Mouse (Mus musculus) left cerebral cortex, postnatal 10 days (tissue): ENCODE results near the gene Pfn1. TPM values are rescaled to one million over a fixed set of nuclear protein-coding genes. Genes with fewer than 3 reads are reported as not detected.

Experiments
- DNase-seq, 2 experiments: peaks; one replicate each; pipeline ENCODE4 v3.0.0; 2021 to 2022; ENCODE audit warnings: low spot score in 2 of 2, mixed read lengths in 1 of 2; ENCODE audit errors: extremely low spot score in 1 of 2
- intact Hi-C: fragments of 180-260 bp; cut with DNase I; formaldehyde crosslinking; loops from one replicate; pipeline ENCODE4 v1.15.1; 2025
- total RNA-seq, 2 experiments: library from RNA; stranded (reverse); gene quantifications; 2 replicates each; pipeline ENCODE4 v1.2.3; 2021

Pfn1 gene
- total RNA-seq, 2 experiments from 2014 or later, result 286 to 295 TPM

GRCm38 (mm10) chr11:70615516-70616093 is 38.8 kb downstream of the Pfn1 start, which contains the start of gene 4930544D05Rik:
Gene 4930544D05Rik (plus strand): TSS chr11:70615848.
- DNase-seq, result no peak
- intact Hi-C loops, result loop anchor here (10.0 kb wide), 1 partner anchor 171 kb away; no protein-coding TSS in a partner anchor

- peak in 1 of 2 experiments; percentile 75 for DNase-seq
- intact Hi-C loops, result loop anchor here (10.0 kb wide), 1 partner anchor 170 kb away; no protein-coding TSS in a partner anchor
Observed at GRCm38 (mm10) chr11:70615074-70615473, 39.4 kb downstream of the Pfn1 start.

DNA sequence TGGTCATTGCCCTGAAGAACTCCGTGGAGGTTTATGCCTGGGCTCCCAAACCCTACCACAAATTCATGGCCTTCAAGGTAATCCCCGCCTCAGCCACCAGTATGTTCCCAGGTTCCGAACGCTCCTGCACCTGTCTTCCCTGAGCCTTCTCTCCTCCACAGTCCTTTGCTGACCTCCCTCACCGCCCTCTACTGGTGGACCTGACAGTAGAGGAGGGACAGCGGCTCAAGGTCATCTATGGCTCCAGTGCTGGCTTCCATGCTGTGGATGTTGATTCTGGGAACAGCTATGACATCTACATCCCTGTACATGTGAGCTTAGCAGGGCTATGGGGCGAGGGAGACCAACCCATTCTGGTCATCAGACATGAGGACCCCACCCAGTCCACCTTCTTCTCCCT is 41.9 kb downstream of the Pfn1 start:
- DNase-seq, result no peak
- intact Hi-C loops, result loop anchor here (10.0 kb wide), 1 partner anchor 168 kb away; no protein-coding TSS in a partner anchor

DNA sequence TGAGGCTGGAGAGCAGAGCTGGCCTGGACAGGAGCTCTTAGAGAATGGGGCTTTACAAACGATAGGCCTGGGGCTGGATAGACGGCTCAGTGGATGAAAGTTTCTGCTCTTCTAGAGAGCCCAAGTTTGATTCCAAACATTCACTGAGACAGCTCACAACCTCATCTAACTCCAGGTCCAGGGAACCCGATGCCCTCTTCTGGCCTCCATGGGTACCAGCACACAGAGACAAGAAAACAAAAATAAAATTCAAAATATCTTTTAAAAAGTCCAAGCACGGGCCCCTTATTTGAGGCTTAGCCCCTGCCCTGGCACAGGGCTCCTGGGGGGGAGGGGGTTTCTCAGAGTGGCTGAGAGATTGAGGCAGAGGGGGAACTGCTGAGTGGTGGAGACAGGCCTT is 43.7 kb downstream of the Pfn1 start:
- DNase-seq, result no peak
- intact Hi-C loops, result loop anchor here (10.0 kb wide), 1 partner anchor 166 kb away; no protein-coding TSS in a partner anchor

GRCm38 (mm10) chr11:70608381-70609066 is 45.9 kb downstream of the Pfn1 start:
- DNase-seq, result no peak
- intact Hi-C loops, result loop anchor here (5.0 kb wide), 2 partner anchors 66 to 91 kb away; partner anchors contain the start of genes Gltpd2 and Pld2

GRCm38 (mm10) chr11:70607611-70608010 is 46.8 kb downstream of the Pfn1 start:
- intact Hi-C loops, result loop anchor here (5.0 kb wide), 2 partner anchors 65 to 90 kb away; partner anchors contain the start of genes Gltpd2 and Pld2
- DNase-seq, result no peak

GRCm38 (mm10) chr11:70606717-70607116 is 47.7 kb downstream of the Pfn1 start:
- no peak for DNase-seq
- intact Hi-C loops, result loop anchor here (5.0 kb wide), 2 partner anchors 64 to 89 kb away; partner anchors contain the start of genes Gltpd2 and Pld2

DNA sequence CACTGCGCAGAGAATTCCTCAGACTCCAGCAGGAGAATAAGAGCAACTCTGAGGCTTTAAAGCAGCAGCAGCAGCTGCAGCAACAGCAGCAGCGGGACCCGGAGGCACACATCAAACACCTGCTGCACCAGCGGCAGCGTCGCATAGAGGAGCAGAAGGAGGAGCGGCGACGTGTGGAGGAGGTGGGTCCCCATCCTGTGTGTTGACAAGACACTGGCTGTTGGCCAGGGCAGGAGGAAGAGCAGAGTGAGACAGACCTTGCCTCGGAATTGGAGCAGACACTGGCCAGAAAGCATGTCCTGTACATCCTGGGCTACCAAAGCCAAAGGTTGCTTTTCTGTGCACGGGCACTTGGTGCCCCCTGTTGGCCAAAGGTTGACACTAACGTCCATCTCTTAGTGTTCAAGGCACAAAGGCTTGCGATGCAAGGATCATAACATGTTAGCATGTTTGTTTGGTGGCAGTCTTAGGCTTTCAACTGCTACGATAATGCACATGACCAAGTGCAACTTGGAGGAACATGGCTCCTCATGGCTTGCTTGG is 49.3 kb downstream of the Pfn1 start:
- intact Hi-C loops, result loop anchor here (5.0 kb wide), 2 partner anchors 63 to 88 kb away; partner anchors contain the start of genes Gltpd2 and Pld2

More for the DNA sequence above, 49.3 kb downstream of the Pfn1 start:
- DNase-seq, result peak; percentile 46 to 76

Other genes with a start within 250 kb of the Pfn1 start
- gene Pelp1, start 244.6 kb downstream of the Pfn1 start, total RNA-seq, result 10 to 100 TPM; 48.1 to 48.6 TPM
- gene Arrb2, start 222.0 kb downstream of the Pfn1 start, total RNA-seq, result 10 to 100 TPM; 75.3 to 76.9 TPM
- 10 to 100 TPM; 20.7 to 23.1 TPM for gene Med11, start 202.7 kb downstream of the Pfn1 start, total RNA-seq
- 1 to 10 TPM; 1.0 to 1.1 TPM for gene Zmynd15, start 195.2 kb downstream of the Pfn1 start, total RNA-seq
- under 1 TPM; 0.69 to 0.71 TPM for gene Cxcl16, start 194.7 kb downstream of the Pfn1 start, total RNA-seq
- gene Tm4sf5, start 149.4 kb downstream of the Pfn1 start, total RNA-seq, result 1 to 10 TPM; 1.4 to 1.5 TPM
- not detected for gene Vmo1, start 140.0 kb downstream of the Pfn1 start, total RNA-seq
- not detected for gene Gltpd2, start 135.4 kb downstream of the Pfn1 start, total RNA-seq
- 100 to 1,000 TPM; 218 to 220 TPM for gene Psmb6, start 129.3 kb downstream of the Pfn1 start, total RNA-seq
- not detected for gene Gm40193, start 121.7 kb downstream of the Pfn1 start, total RNA-seq
- 10 to 100 TPM; 21.4 to 24.5 TPM for gene Pld2, start 114.6 kb downstream of the Pfn1 start, total RNA-seq
- gene Mink1, start 91.8 kb downstream of the Pfn1 start, total RNA-seq, result 100 to 1,000 TPM; 252 to 262 TPM
- 1 to 10 TPM in 1 of 2 experiments, under 1 TPM in 1; 0.45 to 1.1 TPM for gene 4930544D05Rik, start 38.8 kb downstream of the Pfn1 start, total RNA-seq
- gene Chrne, start 35.4 kb downstream of the Pfn1 start, total RNA-seq, result under 1 TPM in 1 of 2 experiments, not detected in 1; 0.75 TPM
- gene Gp1ba, start 15.5 kb downstream of the Pfn1 start, total RNA-seq, result not detected
- gene Rnf167, start 7.4 kb downstream of the Pfn1 start, total RNA-seq, result 10 to 100 TPM; 62.2 to 62.7 TPM
- 100 to 1,000 TPM; 112 to 121 TPM for gene Slc25a11, start 7.2 kb downstream of the Pfn1 start, total RNA-seq
- gene Eno3, start 2.6 kb upstream of the Pfn1 start, total RNA-seq, result 10 to 100 TPM in 1 of 2 experiments, 1 to 10 TPM in 1; 9.2 to 10.9 TPM
- gene Spag7, start 14.8 kb upstream of the Pfn1 start, total RNA-seq, result 10 to 100 TPM; 50.1 to 52.9 TPM
- 100 to 1,000 TPM; 151 to 152 TPM for gene Camta2, start 33.5 kb upstream of the Pfn1 start, total RNA-seq
- 1 to 10 TPM; 1.2 to 2.0 TPM for gene Inca1, start 45.5 kb upstream of the Pfn1 start, total RNA-seq
- gene Kif1c, start 45.9 kb upstream of the Pfn1 start, total RNA-seq, result 10 to 100 TPM; 38.6 to 41.8 TPM
- gene Zfp3, start 109.6 kb upstream of the Pfn1 start, total RNA-seq, result 10 to 100 TPM; 13.8 to 15.8 TPM
- gene Scimp, start 157.9 kb upstream of the Pfn1 start, total RNA-seq, result not detected
- 100 to 1,000 TPM; 113 to 115 TPM for gene Rabep1, start 190.1 kb upstream of the Pfn1 start, total RNA-seq